Mouse (Mus musculus) hindbrain, embryonic 16.5 days (tissue): ENCODE results near the gene Gys1. TPM values are rescaled to one million over a fixed set of nuclear protein-coding genes. Genes with fewer than 3 reads are reported as not detected.
A peak's percentile ranks its signal among the peaks of the same experiment; 100 is the strongest.
"Not testable (repeated sequence)": the region's sequence is repeated elsewhere in the genome, so short reads cannot be mapped to it uniquely, and the experiment has no call there.

Experiments
- ATAC-seq: fragments of 200-750 bp; cut with Nextera tagmentation; 2 replicates; pipeline ENCODE4 v1.8.0; 2017; ENCODE audit warnings: moderate TSS enrichment, moderate library complexity
- H3K27ac ChIP-seq: fragments of 300-500 bp; sonication (generic); 2 replicates; pipeline ENCODE4 v1.5.1; 2014; ENCODE audit warnings: low read depth, mild to moderate bottlenecking, control low read depth, low read length, moderate library complexity
- H3K27me3 ChIP-seq: fragments of 300-500 bp; sonication (generic); replicated peaks from 2 replicates; pipeline ENCODE4 v1.6.1; 2014; ENCODE audit warnings: low read length; ENCODE audit not compliant: control insufficient read depth, insufficient read depth
- H3K36me3 ChIP-seq: fragments of 300-500 bp; sonication (generic); 2 replicates; pipeline ENCODE4 v1.6.1; 2014; ENCODE audit warnings: mild to moderate bottlenecking, low read length, moderate library complexity, mixed read lengths; ENCODE audit not compliant: control insufficient read depth, insufficient read depth
- H3K4me1 ChIP-seq: fragments of 300-500 bp; sonication (generic); 2 replicates; pipeline ENCODE4 v1.6.1; 2014; ENCODE audit warnings: low read depth, low read length; ENCODE audit not compliant: control insufficient read depth, insufficient read depth
- H3K4me2 ChIP-seq: fragments of 300-500 bp; sonication (generic); 2 replicates; pipeline ENCODE4 v1.6.1; 2014; ENCODE audit warnings: mild to moderate bottlenecking, low read length, control low read depth, moderate library complexity
- H3K4me3 ChIP-seq: fragments of 300-500 bp; sonication (generic); 2 replicates; pipeline ENCODE4 v1.5.1; 2014; ENCODE audit warnings: mild to moderate bottlenecking, low read length, control low read depth, moderate library complexity
- H3K9ac ChIP-seq: fragments of 300-500 bp; sonication (generic); 2 replicates; pipeline ENCODE4 v1.6.1; 2014; ENCODE audit warnings: low read depth, mild to moderate bottlenecking, control low read depth, low read length, moderate library complexity
- H3K9me3 ChIP-seq: fragments of 300-500 bp; sonication (generic); 2 replicates; pipeline ENCODE4 v1.6.1; 2014; ENCODE audit warnings: mild to moderate bottlenecking, low read length, moderate library complexity; ENCODE audit not compliant: control insufficient read depth
- WGBS: fragments of 180-500 bp; shearing (Covaris S2); extraction: QIAGEN DNeasy Blood & Tissue Kit; methylation state at CpG from one replicate; pipeline ENCODE4 v1.1.7; 2014; 5-methylcytosine and 5-hydroxymethylcytosine counted together
- polyA plus RNA-seq: library from polyadenylated mRNA; unstranded; fragments of >200 nt; fragmentation: Nextera tagmentation; extraction: Ambion mirVana; gene quantifications from 2 replicates; pipeline ENCODE4 v1.2.1, GENCODE M21; 2015

Gys1 gene
- polyA plus RNA-seq, 1 experiment from 2014 or later: 25.5 TPM

GRCm38 (mm10) chr7:45451344-45451982, 16.8 kb downstream of the Gys1 start:
- Histone ChIP-seq H3K9ac (peak overlapping the region; percentile 20; the same call in 1 of the 2 replicates), H3K9me3 (no peaks in the 10 kb centered on the region), H3K36me3 (peaks cover 15% of the 10 kb centered on the region), H3K4me1 (peaks cover 4% of the 10 kb centered on the region), H3K4me3 (no peak overlapping the region), H3K27me3 (no peaks in the 10 kb centered on the region), H3K4me2 (no peak overlapping the region), H3K27ac (no peak overlapping the region)
- ATAC-seq: peak; percentile 72
- WGBS: 55% methylated on average over 23 of the region's 23 CpGs

GRCm38 (mm10) chr7:45454971-45455370, 20.3 kb downstream of the Gys1 start:
- Histone ChIP-seq H3K9ac (no peak overlapping the region), H3K27me3 (no peaks in the 10 kb centered on the region), H3K4me2 (no peak overlapping the region), H3K27ac (no peak overlapping the region), H3K36me3 (peaks cover 15% of the 10 kb centered on the region), H3K9me3 (no peaks in the 10 kb centered on the region), H3K4me3 (no peak overlapping the region), H3K4me1 (peaks cover 22% of the 10 kb centered on the region)
- no peak for ATAC-seq
- 88% methylated on average over 15 of the region's 15 CpGs for WGBS

GRCm38 (mm10) chr7:45455932-45456696, 21.5 kb downstream of the Gys1 start:
- Histone ChIP-seq H3K27me3 (no peaks in the 10 kb centered on the region), H3K27ac (no peak overlapping the region), H3K4me1 (peaks cover 33% of the 10 kb centered on the region), H3K9ac (no peak overlapping the region; the same call in 1 of the 2 replicates), H3K4me3 (no peak overlapping the region), H3K36me3 (peaks cover 15% of the 10 kb centered on the region), H3K9me3 (no peaks in the 10 kb centered on the region), H3K4me2 (no peak overlapping the region)
- ATAC-seq: no peak
- WGBS: 78% methylated on average over 13 of the region's 13 CpGs

- H3K4me1 ChIP-seq: peaks cover 33% of the 10 kb centered on the region
- H3K4me2 ChIP-seq: peak overlapping the region; percentile 90
- no peaks in the 10 kb centered on the region for H3K27me3 ChIP-seq
- peak overlapping the region; percentile 40; the same call in 1 of the 2 replicates for H3K27ac ChIP-seq
- H3K4me3 ChIP-seq: peak overlapping the region; percentile 60; the same call in 1 of the 2 replicates
- peak overlapping the region; percentile 25 for H3K9ac ChIP-seq
- WGBS: 51% methylated on average over 9 of the region's 9 CpGs
- H3K36me3 ChIP-seq: peaks cover 16% of the 10 kb centered on the region
- no peaks in the 10 kb centered on the region for H3K9me3 ChIP-seq
- ATAC-seq: no peak
Measured at GRCm38 (mm10) chr7:45456721-45457203, 22.1 kb downstream of the Gys1 start.

GRCm38 (mm10) chr7:45457204-45458060, 22.8 kb downstream of the Gys1 start:
- Histone ChIP-seq H3K36me3 (peaks cover 16% of the 10 kb centered on the region), H3K9ac (peak overlapping the region; percentile 68), H3K9me3 (no peaks in the 10 kb centered on the region), H3K4me3 (peak overlapping the region; percentile 60), H3K4me1 (peaks cover 33% of the 10 kb centered on the region), H3K4me2 (peak overlapping the region; percentile 90), H3K27me3 (no peaks in the 10 kb centered on the region), H3K27ac (peak overlapping the region; percentile 93)
- 63% methylated on average over 9 of the region's 10 CpGs for WGBS
- ATAC-seq: no peak

GRCm38 (mm10) chr7:45458748-45459563, 24.3 kb downstream of the Gys1 start:
- peak overlapping the region; percentile 90 for H3K4me2 ChIP-seq
- WGBS: under 1% methylated on average over 42 of the region's 43 CpGs
- peak; percentile 66 for ATAC-seq
- peaks cover 15% of the 10 kb centered on the region for H3K36me3 ChIP-seq
- H3K9ac ChIP-seq: peak overlapping the region; percentile 68
- H3K4me1 ChIP-seq: peaks cover 33% of the 10 kb centered on the region
- no peaks in the 10 kb centered on the region for H3K27me3 ChIP-seq
- peak overlapping the region; percentile 60 for H3K4me3 ChIP-seq
- H3K9me3 ChIP-seq: no peaks in the 10 kb centered on the region
- peak overlapping the region; percentile 93 for H3K27ac ChIP-seq

- not testable (repeated sequence) for H3K36me3 ChIP-seq, H3K27me3 ChIP-seq, H3K9me3 ChIP-seq
- Histone ChIP-seq H3K4me2 (peak within 1 kb of the TSS; percentile 90), H3K27ac (peak within 1 kb of the TSS; percentile 93), H3K9ac (peak within 1 kb of the TSS; percentile 68), H3K4me1 (peaks cover 33% of the 10 kb centered on the region), H3K4me3 (peak within 1 kb of the TSS; percentile 60)
- peak; percentile 96 for ATAC-seq
- under 1% methylated on average over 24 of the region's 37 CpGs for WGBS
Measured at GRCm38 (mm10) chr7:45459564-45460140, 25.0 kb downstream of the Gys1 start, which contains the start of gene Ftl1. TSS of gene Ftl1 (minus strand) at chr7:45459884.

- WGBS: 69% methylated on average over 7 of the region's 7 CpGs
- Histone ChIP-seq H3K36me3 (peaks cover 4% of the 10 kb centered on the region), H3K4me2 (peak overlapping the region; percentile 53), H3K9ac (no peak overlapping the region), H3K27ac (peak overlapping the region; percentile 78), H3K4me1 (peaks cover 39% of the 10 kb centered on the region), H3K27me3 (no peaks in the 10 kb centered on the region), H3K4me3 (peak overlapping the region; percentile 60; the same call in 1 of the 2 replicates), H3K9me3 (no peaks in the 10 kb centered on the region)
- ATAC-seq: no peak
Measured at GRCm38 (mm10) chr7:45460377-45460776, 25.7 kb downstream of the Gys1 start.
